Mouse (Mus musculus): ENCODE data around the gene Itk. TPM values are rescaled to one million over a fixed set of nuclear protein-coding genes. Genes with fewer than 3 reads are reported as not detected.

Gene Itk
- polyA plus RNA-seq, 1 experiment = 0.02 TPM

- no peaks in the 10 kb centered on the region for H3K4me1 ChIP-seq (ENCODE audit: control insufficient read depth, insufficient read depth, low read length)
- H3K27me3 ChIP-seq (ENCODE audit: control insufficient read depth, insufficient read depth, low read length) = no peaks in the 10 kb centered on the region
- H3K36me3 ChIP-seq (ENCODE audit: control insufficient read depth, insufficient read depth, low read length) = no peaks in the 10 kb centered on the region
- H3K27ac ChIP-seq (ENCODE audit: control insufficient read depth, insufficient read depth, low read depth, low read length) = no peak overlapping the region
- no peak overlapping the region for H3K4me3 ChIP-seq (ENCODE audit: control insufficient read depth, low read depth, low read length)
- no peak for TF ChIP-seq CTCF (IDR thresholded peaks at IDR 0.05; ENCODE audit: control insufficient read depth, insufficient read depth, insufficient replicate concordance, low read depth, low read length)
- TF ChIP-seq POLR2A (IDR thresholded peaks at IDR 0.05; ENCODE audit: control insufficient read depth, low read depth, low read length) = no peak
Observed at GRCm38 (mm10) chr11:46421086-46421888, 32.0 kb upstream of the Itk start.

GRCm38 (mm10) chr11:46418860-46419259 is 29.5 kb upstream of the Itk start:
- TF ChIP-seq POLR2A (IDR thresholded peaks at IDR 0.05; ENCODE audit: control insufficient read depth, low read depth, low read length) (no peak), CTCF (IDR thresholded peaks at IDR 0.05; ENCODE audit: control insufficient read depth, insufficient read depth, insufficient replicate concordance, low read depth, low read length) (no peak)
- Histone ChIP-seq H3K27me3 (ENCODE audit: control insufficient read depth, insufficient read depth, low read length) (no peaks in the 10 kb centered on the region), H3K36me3 (ENCODE audit: control insufficient read depth, insufficient read depth, low read length) (no peaks in the 10 kb centered on the region), H3K4me3 (ENCODE audit: control insufficient read depth, low read depth, low read length) (no peak overlapping the region), H3K27ac (ENCODE audit: control insufficient read depth, insufficient read depth, low read depth, low read length) (no peak overlapping the region), H3K4me1 (ENCODE audit: control insufficient read depth, insufficient read depth, low read length) (no peaks in the 10 kb centered on the region)

- Histone ChIP-seq H3K4me3 (ENCODE audit: control insufficient read depth, low read depth, low read length) (no peak overlapping the region), H3K4me1 (ENCODE audit: control insufficient read depth, insufficient read depth, low read length) (no peaks in the 10 kb centered on the region), H3K27ac (ENCODE audit: control insufficient read depth, insufficient read depth, low read depth, low read length) (no peak overlapping the region), H3K27me3 (ENCODE audit: control insufficient read depth, insufficient read depth, low read length) (no peaks in the 10 kb centered on the region), H3K36me3 (ENCODE audit: control insufficient read depth, insufficient read depth, low read length) (no peaks in the 10 kb centered on the region)
- no peak for TF ChIP-seq POLR2A (IDR thresholded peaks at IDR 0.05; ENCODE audit: control insufficient read depth, low read depth, low read length)
- TF ChIP-seq CTCF (IDR thresholded peaks at IDR 0.05; ENCODE audit: control insufficient read depth, insufficient read depth, insufficient replicate concordance, low read depth, low read length) = no peak
Observed at GRCm38 (mm10) chr11:46418438-46418837, 29.1 kb upstream of the Itk start.

DNA sequence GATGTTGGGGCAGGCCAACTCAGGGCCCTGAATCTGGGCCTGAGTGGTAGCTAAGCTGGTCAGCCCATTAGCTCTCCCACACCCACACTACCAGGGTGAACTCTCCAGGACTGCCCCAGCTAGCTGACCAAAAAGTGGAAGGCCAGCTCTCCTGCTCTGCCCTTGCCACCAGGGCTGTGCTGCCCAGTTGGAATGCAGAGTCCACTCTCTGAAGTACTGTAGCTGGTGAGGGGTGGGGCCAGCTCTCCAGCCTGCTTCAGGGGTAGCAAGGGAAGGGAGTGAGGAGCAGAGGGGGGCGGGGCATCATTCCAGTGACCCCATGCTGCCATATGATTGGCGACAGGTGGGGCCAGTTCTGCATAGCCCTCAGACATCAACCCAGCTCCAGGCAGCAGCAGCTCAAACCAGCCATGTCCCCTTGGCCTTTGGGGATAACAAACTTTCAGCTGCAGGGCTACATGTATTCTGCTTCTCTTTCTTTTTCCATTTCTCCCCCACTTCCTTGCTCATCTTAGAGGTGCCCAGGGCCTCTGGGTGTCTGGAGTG is 20.8 kb upstream of the Itk start:
- Histone ChIP-seq H3K36me3 (ENCODE audit: control insufficient read depth, insufficient read depth, low read length) (no peaks in the 10 kb centered on the region), H3K4me1 (ENCODE audit: control insufficient read depth, insufficient read depth, low read length) (no peaks in the 10 kb centered on the region; the same call in 1 of the 2 replicates), H3K27me3 (ENCODE audit: control insufficient read depth, insufficient read depth, low read length) (no peaks in the 10 kb centered on the region), H3K27ac (ENCODE audit: control insufficient read depth, insufficient read depth, low read depth, low read length) (no peak overlapping the region), H3K4me3 (ENCODE audit: control insufficient read depth, low read depth, low read length) (no peak overlapping the region)
- no peak for TF ChIP-seq POLR2A (IDR thresholded peaks at IDR 0.05; ENCODE audit: control insufficient read depth, low read depth, low read length)
- no peak for TF ChIP-seq CTCF (IDR thresholded peaks at IDR 0.05; ENCODE audit: control insufficient read depth, insufficient read depth, insufficient replicate concordance, low read depth, low read length)

DNA sequence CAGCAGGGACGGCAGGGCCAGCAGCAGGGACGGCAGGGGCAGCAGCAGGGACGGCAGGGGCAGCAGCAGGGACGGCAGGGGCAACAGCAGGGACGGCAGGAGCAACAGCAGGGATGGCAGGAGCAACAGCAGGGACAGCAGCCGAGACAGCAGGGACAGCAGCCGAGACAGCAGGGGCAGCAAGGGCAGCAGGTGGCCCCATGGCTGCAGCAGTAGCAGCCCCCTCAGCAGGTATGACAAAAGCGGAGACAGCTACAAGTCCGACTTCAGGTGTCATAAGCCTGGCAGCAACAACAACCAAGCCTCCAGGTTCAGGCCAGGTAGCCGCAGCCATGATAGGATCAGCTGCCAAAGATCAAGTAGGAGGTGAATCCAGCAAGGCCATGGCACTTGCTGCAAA is 17.4 kb upstream of the Itk start:
- peak overlapping the region; percentile 77 for H3K4me3 ChIP-seq (ENCODE audit: control insufficient read depth, low read depth, low read length)
- no peak overlapping the region for H3K27ac ChIP-seq (ENCODE audit: control insufficient read depth, insufficient read depth, low read depth, low read length)
- H3K27me3 ChIP-seq (ENCODE audit: control insufficient read depth, insufficient read depth, low read length) = no peaks in the 10 kb centered on the region
- TF ChIP-seq POLR2A (IDR thresholded peaks at IDR 0.05; ENCODE audit: control insufficient read depth, low read depth, low read length) (no peak), CTCF (IDR thresholded peaks at IDR 0.05; ENCODE audit: control insufficient read depth, insufficient read depth, insufficient replicate concordance, low read depth, low read length) (no peak)
- H3K36me3 ChIP-seq (ENCODE audit: control insufficient read depth, insufficient read depth, low read length) = no peaks in the 10 kb centered on the region
- no peaks in the 10 kb centered on the region; the same call in 1 of the 2 replicates for H3K4me1 ChIP-seq (ENCODE audit: control insufficient read depth, insufficient read depth, low read length)

DNA sequence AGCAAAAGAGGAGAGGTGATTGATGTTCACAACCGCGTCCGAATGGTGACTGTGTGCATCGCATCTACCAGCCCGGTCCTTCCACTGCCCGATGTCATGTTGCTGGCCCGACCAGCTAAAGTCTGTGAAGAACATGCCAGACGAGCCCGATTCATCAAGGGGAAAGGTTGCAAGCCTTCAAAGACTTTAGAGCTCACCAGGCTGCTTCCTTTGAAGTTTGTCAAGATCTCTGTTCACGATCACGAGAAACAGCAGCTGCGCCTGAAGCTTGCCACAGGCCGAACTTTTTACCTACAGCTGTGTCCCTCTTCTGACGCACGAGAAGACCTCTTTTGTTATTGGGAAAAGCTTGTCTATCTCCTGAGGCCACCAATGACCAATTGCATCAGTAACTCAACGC is 15.7 kb upstream of the Itk start:
- no peaks in the 10 kb centered on the region; the same call in 1 of the 2 replicates for H3K4me1 ChIP-seq (ENCODE audit: control insufficient read depth, insufficient read depth, low read length)
- H3K4me3 ChIP-seq (ENCODE audit: control insufficient read depth, low read depth, low read length) = peak overlapping the region; percentile 67
- TF ChIP-seq POLR2A (IDR thresholded peaks at IDR 0.05; ENCODE audit: control insufficient read depth, low read depth, low read length) = no peak
- TF ChIP-seq CTCF (IDR thresholded peaks at IDR 0.05; ENCODE audit: control insufficient read depth, insufficient read depth, insufficient replicate concordance, low read depth, low read length) = no peak
- H3K27me3 ChIP-seq (ENCODE audit: control insufficient read depth, insufficient read depth, low read length) = no peaks in the 10 kb centered on the region
- H3K27ac ChIP-seq (ENCODE audit: control insufficient read depth, insufficient read depth, low read depth, low read length) = peak overlapping the region; percentile 58
- H3K36me3 ChIP-seq (ENCODE audit: control insufficient read depth, insufficient read depth, low read length) = no peaks in the 10 kb centered on the region

- no peak for TF ChIP-seq POLR2A (IDR thresholded peaks at IDR 0.05; ENCODE audit: control insufficient read depth, low read depth, low read length)
- no peak for TF ChIP-seq CTCF (IDR thresholded peaks at IDR 0.05; ENCODE audit: control insufficient read depth, insufficient read depth, insufficient replicate concordance, low read depth, low read length)
- H3K4me3 ChIP-seq (ENCODE audit: control insufficient read depth, low read depth, low read length) = no peak overlapping the region
- no peaks in the 10 kb centered on the region for H3K27me3 ChIP-seq (ENCODE audit: control insufficient read depth, insufficient read depth, low read length)
- H3K27ac ChIP-seq (ENCODE audit: control insufficient read depth, insufficient read depth, low read depth, low read length) = no peak overlapping the region
- H3K36me3 ChIP-seq (ENCODE audit: control insufficient read depth, insufficient read depth, low read length) = no peaks in the 10 kb centered on the region
- no peaks in the 10 kb centered on the region; the same call in 1 of the 2 replicates for H3K4me1 ChIP-seq (ENCODE audit: control insufficient read depth, insufficient read depth, low read length)
Observed at GRCm38 (mm10) chr11:46401555-46401954, 12.2 kb upstream of the Itk start.

Data from testis, adult 2 months (tissue).